Mouse (Mus musculus): ENCODE data around the gene Siae. TPM values are rescaled to one million over a fixed set of nuclear protein-coding genes. Genes with fewer than 3 reads are reported as not detected.
A peak's percentile ranks its signal among the peaks of the same experiment; 100 is the strongest.

Siae gene
- polyA plus RNA-seq, 1 experiment from 2014 or later: 7.7 TPM

GRCm38 (mm10) chr9:37540226-37540625, 15.3 kb upstream of the Siae start:
- no peaks in the 10 kb centered on the region; the same call in 1 of the 2 replicates for H3K4me1 ChIP-seq (ENCODE audit: insufficient read depth, low read depth, low read length)
- DNase-seq (ENCODE audit: low spot score) (no peak), ATAC-seq (no peak)
- H3K27ac ChIP-seq (ENCODE audit: low read length): peak overlapping the region; percentile 71
- H3K27me3 ChIP-seq (replicated peaks; ENCODE audit: insufficient read depth, low read length): no peaks in the 10 kb centered on the region
- H3K36me3 ChIP-seq (ENCODE audit: insufficient read depth, low read length): peaks cover 10% of the 10 kb centered on the region; the same call in 1 of the 2 replicates
- TF ChIP-seq CTCF (IDR thresholded peaks at IDR 0.05) (no peak), EP300 (IDR thresholded peaks at IDR 0.05) (no peak)
- 86% methylated on average over 4 of the region's 4 CpGs for WGBS
- peak overlapping the region; percentile 38; the same call in 1 of the 2 replicates for H3K4me2 ChIP-seq (replicated peaks; ENCODE audit: low read depth, low read length)
- no peak overlapping the region for H3K9ac ChIP-seq (replicated peaks; ENCODE audit: low read depth)
- no peaks in the 10 kb centered on the region for H3K9me3 ChIP-seq (ENCODE audit: low read length)
- H3K4me3 ChIP-seq (ENCODE audit: low read depth, low read length): 0 out of 2 replicates have a peak overlapping the region, but pooled peaks have one; percentile 17

- Histone ChIP-seq H3K4me2 (replicated peaks; ENCODE audit: low read depth, low read length) (no peak overlapping the region), H3K4me3 (ENCODE audit: low read depth, low read length) (no peak overlapping the region), H3K36me3 (ENCODE audit: insufficient read depth, low read length) (peaks cover 4% of the 10 kb centered on the region; the same call in 1 of the 2 replicates), H3K9me3 (ENCODE audit: low read length) (no peaks in the 10 kb centered on the region), H3K27me3 (replicated peaks; ENCODE audit: insufficient read depth, low read length) (no peaks in the 10 kb centered on the region), H3K27ac (ENCODE audit: low read length) (peak overlapping the region; percentile 77), H3K4me1 (ENCODE audit: insufficient read depth, low read depth, low read length) (no peaks in the 10 kb centered on the region; the same call in 1 of the 2 replicates), H3K9ac (replicated peaks; ENCODE audit: low read depth) (no peak overlapping the region)
- 60% methylated on average over 6 of the region's 6 CpGs for WGBS
- TF ChIP-seq CTCF (IDR thresholded peaks at IDR 0.05): no peak
- TF ChIP-seq EP300 (IDR thresholded peaks at IDR 0.05): peak; percentile 63
- peak; percentile 65 for DNase-seq (ENCODE audit: low spot score)
- ATAC-seq: peak; percentile 43
Observed at GRCm38 (mm10) chr9:37540701-37541575, 14.6 kb upstream of the Siae start.

GRCm38 (mm10) chr9:37541851-37542642, 13.5 kb upstream of the Siae start:
- ATAC-seq (peak; percentile 40), DNase-seq (ENCODE audit: low spot score) (peak; percentile 60)
- 49% methylated on average over 7 of the region's 7 CpGs for WGBS
- H3K9me3 ChIP-seq (ENCODE audit: low read length): no peaks in the 10 kb centered on the region
- TF ChIP-seq EP300 (IDR thresholded peaks at IDR 0.05) (peak; percentile 75), CTCF (IDR thresholded peaks at IDR 0.05) (no peak)
- H3K36me3 ChIP-seq (ENCODE audit: insufficient read depth, low read length): 0 out of 2 replicates have a peak, but pooled peaks cover 2% of the 10 kb centered on the region
- no peak overlapping the region for H3K9ac ChIP-seq (replicated peaks; ENCODE audit: low read depth)
- H3K27me3 ChIP-seq (replicated peaks; ENCODE audit: insufficient read depth, low read length): no peaks in the 10 kb centered on the region
- no peak overlapping the region for H3K4me2 ChIP-seq (replicated peaks; ENCODE audit: low read depth, low read length)
- H3K4me3 ChIP-seq (ENCODE audit: low read depth, low read length): no peak overlapping the region
- peak overlapping the region; percentile 77 for H3K27ac ChIP-seq (ENCODE audit: low read length)
- H3K4me1 ChIP-seq (ENCODE audit: insufficient read depth, low read depth, low read length): no peaks in the 10 kb centered on the region; the same call in 1 of the 2 replicates

- Histone ChIP-seq H3K9ac (replicated peaks; ENCODE audit: low read depth) (no peak overlapping the region), H3K9me3 (ENCODE audit: low read length) (no peaks in the 10 kb centered on the region), H3K27ac (ENCODE audit: low read length) (peak overlapping the region; percentile 57), H3K4me2 (replicated peaks; ENCODE audit: low read depth, low read length) (peak overlapping the region; percentile 66), H3K4me1 (ENCODE audit: insufficient read depth, low read depth, low read length) (no peaks in the 10 kb centered on the region; the same call in 1 of the 2 replicates), H3K4me3 (ENCODE audit: low read depth, low read length) (peak overlapping the region; percentile 35), H3K36me3 (ENCODE audit: insufficient read depth, low read length) (no peaks in the 10 kb centered on the region), H3K27me3 (replicated peaks; ENCODE audit: insufficient read depth, low read length) (no peaks in the 10 kb centered on the region)
- WGBS: 29% methylated on average over 12 of the region's 12 CpGs
- TF ChIP-seq CTCF (IDR thresholded peaks at IDR 0.05) (no peak), EP300 (IDR thresholded peaks at IDR 0.05) (no peak)
- ATAC-seq (no peak), DNase-seq (ENCODE audit: low spot score) (no peak)
Observed at GRCm38 (mm10) chr9:37543869-37544440, 11.5 kb upstream of the Siae start.

- ATAC-seq: peak; percentile 81
- peak overlapping the region; percentile 35 for H3K4me3 ChIP-seq (ENCODE audit: low read depth, low read length)
- no peaks in the 10 kb centered on the region for H3K9me3 ChIP-seq (ENCODE audit: low read length)
- H3K27me3 ChIP-seq (replicated peaks; ENCODE audit: insufficient read depth, low read length): no peaks in the 10 kb centered on the region
- no peaks in the 10 kb centered on the region for H3K36me3 ChIP-seq (ENCODE audit: insufficient read depth, low read length)
- peak; percentile 82 for TF ChIP-seq CTCF (IDR thresholded peaks at IDR 0.05)
- peak; percentile 46; the same call in 1 of the 2 replicates for TF ChIP-seq EP300 (IDR thresholded peaks at IDR 0.05)
- 0 out of 2 replicates have a peak overlapping the region, but pooled peaks have one; percentile 26 for H3K9ac ChIP-seq (replicated peaks; ENCODE audit: low read depth)
- DNase-seq (ENCODE audit: low spot score): peak; percentile 87
- no peaks in the 10 kb centered on the region; the same call in 1 of the 2 replicates for H3K4me1 ChIP-seq (ENCODE audit: insufficient read depth, low read depth, low read length)
- peak overlapping the region; percentile 57; the same call in 1 of the 2 replicates for H3K27ac ChIP-seq (ENCODE audit: low read length)
- peak overlapping the region; percentile 66 for H3K4me2 ChIP-seq (replicated peaks; ENCODE audit: low read depth, low read length)
- WGBS: 2% methylated on average over 29 of the region's 29 CpGs
Observed at GRCm38 (mm10) chr9:37544447-37545165, 10.9 kb upstream of the Siae start.
